Mouse (Mus musculus) liver, embryonic 12.5 days (tissue): ENCODE measurements around the gene Dnajb12. TPM values are rescaled to one million over a fixed set of nuclear protein-coding genes. Genes with fewer than 3 reads are reported as not detected.

Source experiments
- ATAC-seq: fragments of 200-750 bp; cut with Nextera tagmentation; 2 replicates; pipeline ENCODE4 v1.8.0; 2017; ENCODE audit warnings: moderate number of reproducible peaks, mild to moderate bottlenecking, moderate library complexity
- H3K27ac ChIP-seq: fragments of 300-500 bp; sonication (generic); 2 replicates; pipeline ENCODE4 v1.5.1; 2016; ENCODE audit warnings: mild to moderate bottlenecking
- H3K27me3 ChIP-seq: fragments of 300-500 bp; sonication (generic); replicated peaks from 2 replicates; pipeline ENCODE4 v1.6.1; 2016; ENCODE audit warnings: mild to moderate bottlenecking, moderate library complexity
- H3K36me3 ChIP-seq: fragments of 300-500 bp; sonication (generic); 2 replicates; pipeline ENCODE4 v1.6.1; 2016; ENCODE audit warnings: mild to moderate bottlenecking, moderate library complexity
- H3K4me1 ChIP-seq: fragments of 300-500 bp; sonication (generic); 2 replicates; pipeline ENCODE4 v1.6.1; 2016
- H3K4me2 ChIP-seq: fragments of 300-500 bp; sonication (generic); 2 replicates; pipeline ENCODE4 v1.6.1; 2016; ENCODE audit warnings: mild to moderate bottlenecking, moderate library complexity
- H3K4me3 ChIP-seq: fragments of 300-500 bp; sonication (generic); 2 replicates; pipeline ENCODE4 v1.5.1; 2016; ENCODE audit warnings: mild to moderate bottlenecking, moderate library complexity
- H3K9ac ChIP-seq: fragments of 300-500 bp; sonication (generic); 2 replicates; pipeline ENCODE4 v1.6.1; 2016; ENCODE audit warnings: mild to moderate bottlenecking, moderate library complexity
- H3K9me3 ChIP-seq: fragments of 300-500 bp; sonication (generic); replicated peaks from 2 replicates; pipeline ENCODE4 v1.6.1; 2016; ENCODE audit warnings: mild to moderate bottlenecking, moderate library complexity
- WGBS: fragments of 180-500 bp; shearing (Covaris S2); methylation state at CpG from one replicate; pipeline ENCODE4 v1.1.7; 2016; ENCODE audit not compliant: insufficient replicate concordance; 5-methylcytosine and 5-hydroxymethylcytosine counted together
- polyA plus RNA-seq: library from polyadenylated mRNA; unstranded; fragments of >200 nt; fragmentation: Nextera tagmentation; extraction: Ambion mirVana; gene quantifications from 2 replicates; pipeline ENCODE4 v1.2.1, GENCODE M21; 2016

The Dnajb12 gene
- polyA plus RNA-seq, 1 experiment from 2014 or later: 18.7 TPM

- Histone ChIP-seq H3K36me3 (peaks cover 41% of the 10 kb centered on the region), H3K4me2 (peak overlapping the region; percentile 74), H3K4me3 (peak overlapping the region; percentile 45), H3K9me3 (no peaks in the 10 kb centered on the region), H3K9ac (peak overlapping the region; percentile 81), H3K27ac (peak overlapping the region; percentile 100), H3K4me1 (peaks cover 73% of the 10 kb centered on the region), H3K27me3 (no peaks in the 10 kb centered on the region)
- WGBS: 11% methylated on average over 21 of the region's 21 CpGs
- ATAC-seq: peak; percentile 93
Observed at GRCm38 (mm10) chr10:59899341-59900173, 20.2 kb downstream of the Dnajb12 start.

GRCm38 (mm10) chr10:59900174-59900435, 20.7 kb downstream of the Dnajb12 start:
- no peak for ATAC-seq
- Histone ChIP-seq H3K9ac (peak overlapping the region; percentile 81), H3K36me3 (peaks cover 36% of the 10 kb centered on the region), H3K4me2 (peak overlapping the region; percentile 74), H3K4me3 (peak overlapping the region; percentile 45; the same call in 1 of the 2 replicates), H3K9me3 (no peaks in the 10 kb centered on the region), H3K27me3 (no peaks in the 10 kb centered on the region), H3K4me1 (peaks cover 67% of the 10 kb centered on the region), H3K27ac (peak overlapping the region; percentile 100)
- WGBS: 57% methylated on average over 4 of the region's 4 CpGs

GRCm38 (mm10) chr10:59900939-59901338, 21.6 kb downstream of the Dnajb12 start:
- Histone ChIP-seq H3K27ac (peak overlapping the region; percentile 100), H3K27me3 (no peaks in the 10 kb centered on the region), H3K4me3 (no peak overlapping the region), H3K9ac (peak overlapping the region; percentile 81; the same call in 1 of the 2 replicates), H3K9me3 (no peaks in the 10 kb centered on the region), H3K4me2 (peak overlapping the region; percentile 74; the same call in 1 of the 2 replicates), H3K4me1 (peaks cover 64% of the 10 kb centered on the region), H3K36me3 (peaks cover 27% of the 10 kb centered on the region)
- WGBS: 43% methylated on average over 4 of the region's 4 CpGs
- no peak for ATAC-seq

- WGBS: 80% methylated on average over 1 of the region's 1 CpGs
- ATAC-seq: no peak
Observed at GRCm38 (mm10) chr10:59901463-59901862, 22.1 kb downstream of the Dnajb12 start.

GRCm38 (mm10) chr10:59901986-59902605, 22.7 kb downstream of the Dnajb12 start:
- H3K4me1 ChIP-seq: peaks cover 55% of the 10 kb centered on the region
- no peaks in the 10 kb centered on the region for H3K27me3 ChIP-seq
- H3K9me3 ChIP-seq: no peaks in the 10 kb centered on the region
- H3K27ac ChIP-seq: peak overlapping the region; percentile 67; the same call in 1 of the 2 replicates
- WGBS: 80% methylated on average over 8 of the region's 8 CpGs
- no peak overlapping the region for H3K4me2 ChIP-seq
- no peak overlapping the region for H3K9ac ChIP-seq
- no peak for ATAC-seq
- peaks cover 16% of the 10 kb centered on the region for H3K36me3 ChIP-seq
- no peak overlapping the region for H3K4me3 ChIP-seq

More at GRCm38 (mm10) chr10:59901463-59901862, 22.1 kb downstream of the Dnajb12 start:
- Histone ChIP-seq H3K4me1 (peaks cover 60% of the 10 kb centered on the region), H3K9me3 (no peaks in the 10 kb centered on the region), H3K4me3 (no peak overlapping the region), H3K4me2 (no peak overlapping the region), H3K36me3 (peaks cover 22% of the 10 kb centered on the region), H3K27ac (peak overlapping the region; percentile 67), H3K27me3 (no peaks in the 10 kb centered on the region), H3K9ac (no peak overlapping the region)

- Histone ChIP-seq H3K27me3 (no peaks in the 10 kb centered on the region), H3K4me1 (peaks cover 55% of the 10 kb centered on the region), H3K9me3 (no peaks in the 10 kb centered on the region), H3K4me2 (no peak overlapping the region), H3K4me3 (no peak overlapping the region), H3K27ac (no peak overlapping the region), H3K36me3 (peaks cover 11% of the 10 kb centered on the region), H3K9ac (no peak overlapping the region)
- 72% methylated on average over 8 of the region's 8 CpGs for WGBS
- ATAC-seq: no peak
Observed at GRCm38 (mm10) chr10:59902606-59902990, 23.2 kb downstream of the Dnajb12 start.

- 63% methylated on average over 7 of the region's 7 CpGs for WGBS
- no peaks in the 10 kb centered on the region for H3K9me3 ChIP-seq
- H3K36me3 ChIP-seq: peaks cover 5% of the 10 kb centered on the region
- no peak overlapping the region for H3K27ac ChIP-seq
- H3K4me3 ChIP-seq: no peak overlapping the region
- no peak overlapping the region for H3K9ac ChIP-seq
- H3K27me3 ChIP-seq: peaks cover 4% of the 10 kb centered on the region
- ATAC-seq: no peak
- H3K4me1 ChIP-seq: peaks cover 56% of the 10 kb centered on the region
- no peak overlapping the region for H3K4me2 ChIP-seq
Observed at GRCm38 (mm10) chr10:59903170-59903569, 23.8 kb downstream of the Dnajb12 start.

- WGBS: 67% methylated on average over 3 of the region's 3 CpGs
- H3K4me3 ChIP-seq: no peak overlapping the region
- H3K4me2 ChIP-seq: 0 out of 2 replicates have a peak overlapping the region, but pooled peaks have one; percentile 22
- no peak for ATAC-seq
- no peak overlapping the region for H3K9ac ChIP-seq
- no peaks in the 10 kb centered on the region for H3K36me3 ChIP-seq
- H3K9me3 ChIP-seq: no peaks in the 10 kb centered on the region
- peaks cover 44% of the 10 kb centered on the region for H3K27me3 ChIP-seq
- peaks cover 54% of the 10 kb centered on the region for H3K4me1 ChIP-seq
- peak overlapping the region; percentile 58; the same call in 1 of the 2 replicates for H3K27ac ChIP-seq
Observed at GRCm38 (mm10) chr10:59907080-59907609, 27.8 kb downstream of the Dnajb12 start.

- Histone ChIP-seq H3K27me3 (peaks cover 50% of the 10 kb centered on the region), H3K36me3 (no peaks in the 10 kb centered on the region), H3K4me3 (no peak overlapping the region), H3K4me2 (peak overlapping the region; percentile 22; the same call in 1 of the 2 replicates), H3K9ac (peak overlapping the region; percentile 53), H3K9me3 (no peaks in the 10 kb centered on the region), H3K27ac (peak overlapping the region; percentile 58), H3K4me1 (peaks cover 53% of the 10 kb centered on the region)
- peak; percentile 14; the same call in 1 of the 2 replicates for ATAC-seq
- 20% methylated on average over 7 of the region's 7 CpGs for WGBS
Observed at GRCm38 (mm10) chr10:59907695-59908299, 28.4 kb downstream of the Dnajb12 start.

- H3K27ac ChIP-seq: peak overlapping the region; percentile 58; the same call in 1 of the 2 replicates
- H3K36me3 ChIP-seq: no peaks in the 10 kb centered on the region
- no peaks in the 10 kb centered on the region for H3K9me3 ChIP-seq
- H3K4me2 ChIP-seq: peak overlapping the region; percentile 44
- 20% methylated on average over 7 of the region's 7 CpGs for WGBS
- peaks cover 54% of the 10 kb centered on the region for H3K27me3 ChIP-seq
- ATAC-seq: no peak
- peaks cover 47% of the 10 kb centered on the region for H3K4me1 ChIP-seq
- no peak overlapping the region for H3K4me3 ChIP-seq
- no peak overlapping the region for H3K9ac ChIP-seq
Observed at GRCm38 (mm10) chr10:59908776-59909315, 29.5 kb downstream of the Dnajb12 start.

GRCm38 (mm10) chr10:59909357-59909847, 30.0 kb downstream of the Dnajb12 start:
- Histone ChIP-seq H3K4me3 (no peak overlapping the region), H3K4me2 (peak overlapping the region; percentile 44), H3K27me3 (peaks cover 54% of the 10 kb centered on the region), H3K9me3 (no peaks in the 10 kb centered on the region), H3K4me1 (peaks cover 47% of the 10 kb centered on the region), H3K9ac (no peak overlapping the region), H3K36me3 (no peaks in the 10 kb centered on the region), H3K27ac (peak overlapping the region; percentile 40; the same call in 1 of the 2 replicates)
- 9% methylated on average over 14 of the region's 14 CpGs for WGBS
- ATAC-seq: no peak
